Mouse (Mus musculus): ENCODE data around the gene Lpar5.

Gene Lpar5

DNA sequence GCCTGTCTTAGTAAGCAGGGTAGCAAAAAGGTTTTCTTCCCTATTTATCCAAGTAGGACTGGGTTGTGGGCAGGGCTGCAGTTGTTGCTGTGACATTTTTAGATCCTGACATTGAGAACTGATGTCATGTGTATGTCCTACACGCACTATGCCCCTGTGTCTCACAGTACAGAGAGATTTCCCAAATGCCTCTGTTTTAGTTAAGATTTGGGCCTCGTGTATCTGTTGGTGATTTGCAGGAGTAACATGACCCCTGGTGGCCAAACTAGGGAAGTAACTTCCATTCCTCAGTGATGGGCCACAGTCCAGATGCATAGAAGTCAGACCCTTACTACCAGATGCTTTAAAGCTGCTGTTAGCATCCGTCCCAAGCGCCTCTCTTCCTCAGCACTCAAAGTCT is 16.7 kb downstream of the Lpar5 start:
- no peak for DNase-seq (ENCODE audit: low read depth, low spot score)

DNA sequence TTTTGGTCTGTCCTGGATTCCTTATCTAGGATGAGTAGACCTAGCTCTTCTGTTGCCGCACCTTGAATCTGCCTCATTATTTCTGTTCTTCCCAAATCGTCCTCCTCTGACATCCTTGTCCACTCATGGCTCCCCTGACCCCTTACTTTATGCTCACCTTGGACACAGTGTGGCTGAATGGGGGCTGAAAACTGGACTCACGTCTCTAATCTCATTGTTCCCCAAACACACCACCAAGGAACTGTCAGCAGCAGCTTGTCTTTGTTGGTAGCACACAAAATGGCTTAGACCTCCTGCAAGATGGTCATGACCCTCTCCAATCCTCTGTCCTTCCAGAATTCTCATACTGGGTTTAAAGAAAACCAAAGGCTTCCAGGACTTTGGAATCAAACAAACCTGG is 20.2 kb downstream of the Lpar5 start:
- no peak for DNase-seq (ENCODE audit: low read depth, low spot score)

- peak; percentile 76 for DNase-seq (ENCODE audit: low read depth, low spot score)
These were observed 21.0 kb downstream of the Lpar5 start for GRCm38 (mm10) chr6:125088561-125089321.

- DNase-seq (ENCODE audit: low read depth, low spot score): no peak
These were observed 22.0 kb downstream of the Lpar5 start for GRCm38 (mm10) chr6:125089521-125090321.

- no peak for DNase-seq (ENCODE audit: low read depth, low spot score)
These were observed 22.8 kb downstream of the Lpar5 start for GRCm38 (mm10) chr6:125090341-125091085.

GRCm38 (mm10) chr6:125092372-125092771 is 24.7 kb downstream of the Lpar5 start:
- DNase-seq (ENCODE audit: low read depth, low spot score): no peak

DNA sequence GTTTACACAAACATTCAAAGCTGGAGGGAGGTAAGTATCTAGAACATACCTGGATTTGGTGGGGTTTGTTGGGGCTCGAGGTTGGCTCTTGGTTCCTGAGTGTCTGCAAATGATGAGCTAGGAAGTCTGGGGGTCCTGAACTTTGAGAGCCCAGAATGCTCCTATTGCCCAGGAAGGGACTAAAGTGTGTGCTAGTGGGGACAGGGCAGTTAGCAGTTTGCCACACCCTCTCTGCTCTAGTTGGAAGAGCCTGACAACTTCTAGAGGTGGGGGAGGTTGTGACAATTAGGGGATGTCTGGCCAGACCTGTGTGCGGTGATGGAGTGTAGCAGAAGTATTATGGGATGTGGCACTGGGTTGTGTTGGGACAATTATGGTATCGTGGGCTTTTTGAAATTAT is 27.1 kb downstream of the Lpar5 start:
- no peak for DNase-seq (ENCODE audit: low read depth, low spot score)

- DNase-seq (ENCODE audit: low read depth, low spot score): peak; percentile 89
These were observed 27.9 kb downstream of the Lpar5 start, which contains the start of gene Chd4 for GRCm38 (mm10) chr6:125095391-125096278. TSS of gene Chd4 (plus strand) at chr6:125095981.

DNA sequence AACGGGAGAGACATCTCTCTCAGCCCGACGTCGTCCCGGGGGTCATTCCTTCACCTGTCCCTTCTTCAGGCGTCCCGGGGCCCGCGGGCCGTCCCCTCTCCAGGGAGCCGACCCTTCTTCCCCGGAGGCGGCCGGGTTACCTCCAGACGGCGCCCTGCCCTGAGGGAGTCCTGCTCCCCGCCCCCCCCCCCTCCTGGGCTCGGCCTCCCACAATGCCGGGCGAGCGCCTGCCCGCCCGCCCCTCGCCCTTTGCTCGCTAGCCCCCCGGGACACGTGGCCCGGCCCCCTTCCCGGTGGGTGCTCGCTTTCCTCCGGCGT is 28.5 kb downstream of the Lpar5 start:
- no peak for DNase-seq (ENCODE audit: low read depth, low spot score)

GRCm38 (mm10) chr6:125096597-125097345 is 29.1 kb downstream of the Lpar5 start:
- no peak for DNase-seq (ENCODE audit: low read depth, low spot score)

DNA sequence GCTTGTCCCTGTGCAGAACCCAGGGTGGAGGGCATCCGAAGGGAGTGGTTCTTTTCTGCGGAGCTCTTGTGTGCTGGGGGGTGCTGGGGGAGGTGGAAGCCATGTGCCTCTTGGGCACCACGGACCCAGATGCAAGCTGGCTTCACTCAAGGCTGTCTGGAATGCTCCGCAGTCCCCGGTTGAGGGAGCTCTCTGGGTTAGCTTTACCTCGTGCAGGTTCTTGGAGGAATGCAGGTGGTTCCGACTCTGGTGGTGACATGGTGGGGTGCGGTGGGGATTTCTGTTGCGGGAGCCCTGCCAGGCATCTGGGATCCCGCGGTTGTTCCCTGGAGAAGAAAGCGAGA is 29.6 kb downstream of the Lpar5 start:
- DNase-seq (ENCODE audit: low read depth, low spot score): no peak

DNA sequence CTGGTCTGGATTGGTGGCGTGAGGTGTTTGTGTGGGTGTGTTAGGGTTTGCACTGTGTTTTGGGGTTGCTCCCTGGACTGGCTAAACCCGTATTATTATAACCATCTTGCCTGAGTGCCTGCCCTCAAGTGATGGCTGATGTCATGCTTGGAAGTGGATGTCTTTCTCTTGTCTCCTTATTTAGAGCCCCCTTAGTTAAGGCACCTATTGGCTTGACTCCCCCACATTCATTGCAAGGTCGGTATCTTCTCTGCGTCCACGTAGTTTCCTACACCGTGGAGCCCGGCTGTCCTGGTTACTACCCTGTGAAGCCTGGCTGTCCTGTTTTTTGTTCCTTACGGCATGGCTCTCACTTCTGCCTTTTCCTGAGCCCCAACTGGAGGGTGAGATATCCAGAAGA is 30.2 kb downstream of the Lpar5 start:
- no peak for DNase-seq (ENCODE audit: low read depth, low spot score)

DNA sequence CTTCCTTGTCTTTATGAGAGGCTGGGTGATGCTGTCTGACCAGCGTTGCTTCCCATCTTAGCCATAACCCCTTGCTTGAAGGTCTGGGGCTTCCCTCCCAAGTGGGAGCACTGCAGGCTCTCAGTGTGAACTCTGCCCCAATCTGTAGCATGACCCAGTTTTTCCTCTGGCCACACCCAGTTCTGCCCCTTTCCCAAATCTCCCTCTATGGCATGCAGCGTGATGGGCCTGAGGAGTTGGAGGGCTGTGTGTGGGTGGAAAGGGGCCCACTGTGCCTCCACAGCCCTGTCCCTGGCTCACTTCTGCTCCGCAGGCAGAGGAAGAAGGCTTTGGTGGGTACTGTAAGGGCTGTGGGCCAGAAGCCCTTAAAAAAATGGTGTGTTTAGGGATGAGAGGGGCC is 30.8 kb downstream of the Lpar5 start:
- no peak for DNase-seq (ENCODE audit: low read depth, low spot score)

- no peak for DNase-seq (ENCODE audit: low read depth, low spot score)
These were observed 31.8 kb downstream of the Lpar5 start for GRCm38 (mm10) chr6:125099421-125099971.

GRCm38 (mm10) chr6:125101444-125101843 is 33.7 kb downstream of the Lpar5 start:
- no peak for DNase-seq (ENCODE audit: low read depth, low spot score)

DNA sequence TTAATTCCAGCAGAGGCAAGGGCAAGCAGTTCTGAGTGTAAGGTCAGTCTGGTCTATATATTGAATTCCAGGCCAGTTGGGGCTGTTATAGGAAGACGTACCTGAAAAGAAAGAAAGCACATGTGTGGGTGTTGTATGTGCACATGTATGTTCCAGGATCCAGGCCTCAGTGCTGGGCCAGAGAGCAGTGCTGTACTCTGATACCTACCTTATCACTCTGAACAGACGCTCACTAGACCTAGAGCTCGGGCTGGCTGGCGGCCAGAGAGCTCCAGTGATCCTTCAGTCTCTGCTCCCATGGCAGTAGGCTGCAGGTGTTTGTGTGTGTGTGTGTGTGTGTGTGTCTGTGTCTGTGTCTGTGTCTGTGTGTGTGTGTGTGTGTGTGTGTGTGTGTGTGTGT is 36.5 kb downstream of the Lpar5 start:
- no peak for DNase-seq (ENCODE audit: low read depth, low spot score)

DNA sequence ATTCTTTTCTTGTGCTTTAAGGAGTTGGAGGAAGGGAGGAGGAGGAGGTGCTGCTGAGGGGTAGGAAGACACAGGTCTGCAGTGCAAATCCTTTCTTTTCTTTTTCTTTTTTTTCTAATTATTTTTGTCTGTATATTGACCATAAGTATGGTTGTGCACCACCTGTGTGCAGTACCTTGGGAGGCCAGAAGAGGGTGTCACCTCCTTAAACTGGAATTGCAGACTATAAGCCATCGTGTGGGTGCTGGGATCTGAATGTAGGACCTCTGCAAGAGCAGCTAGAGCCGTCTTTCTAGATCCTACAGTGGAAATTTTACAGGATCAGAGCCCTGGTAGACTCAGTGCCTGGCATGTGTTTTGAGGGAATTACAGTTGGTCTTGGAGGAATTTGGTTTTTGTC is 40.0 kb downstream of the Lpar5 start:
- DNase-seq (ENCODE audit: low read depth, low spot score): no peak

- no peak for DNase-seq (ENCODE audit: low read depth, low spot score)
These were observed 41.7 kb downstream of the Lpar5 start for GRCm38 (mm10) chr6:125109371-125109770.

GRCm38 (mm10) chr6:125110927-125111326 is 43.2 kb downstream of the Lpar5 start:
- no peak for DNase-seq (ENCODE audit: low read depth, low spot score)

GRCm38 (mm10) chr6:125112553-125112952 is 44.8 kb downstream of the Lpar5 start:
- DNase-seq (ENCODE audit: low read depth, low spot score): no peak
